Mouse (Mus musculus): ENCODE data around the gene Fam120b.

- TF ChIP-seq CTCF (IDR thresholded peaks at IDR 0.05; ENCODE audit: insufficient read depth, low read length) = no peak
- no peak for TF ChIP-seq POLR2A (IDR thresholded peaks at IDR 0.05; ENCODE audit: borderline replicate concordance, extremely low read depth, low read depth, low read length)
Measured at GRCm38 (mm10) chr17:15389356-15389755, 6.6 kb upstream of the Fam120b start.
